8 mouse cellular contexts compared by ENCODE assay signal in the genomic region with DNA sequence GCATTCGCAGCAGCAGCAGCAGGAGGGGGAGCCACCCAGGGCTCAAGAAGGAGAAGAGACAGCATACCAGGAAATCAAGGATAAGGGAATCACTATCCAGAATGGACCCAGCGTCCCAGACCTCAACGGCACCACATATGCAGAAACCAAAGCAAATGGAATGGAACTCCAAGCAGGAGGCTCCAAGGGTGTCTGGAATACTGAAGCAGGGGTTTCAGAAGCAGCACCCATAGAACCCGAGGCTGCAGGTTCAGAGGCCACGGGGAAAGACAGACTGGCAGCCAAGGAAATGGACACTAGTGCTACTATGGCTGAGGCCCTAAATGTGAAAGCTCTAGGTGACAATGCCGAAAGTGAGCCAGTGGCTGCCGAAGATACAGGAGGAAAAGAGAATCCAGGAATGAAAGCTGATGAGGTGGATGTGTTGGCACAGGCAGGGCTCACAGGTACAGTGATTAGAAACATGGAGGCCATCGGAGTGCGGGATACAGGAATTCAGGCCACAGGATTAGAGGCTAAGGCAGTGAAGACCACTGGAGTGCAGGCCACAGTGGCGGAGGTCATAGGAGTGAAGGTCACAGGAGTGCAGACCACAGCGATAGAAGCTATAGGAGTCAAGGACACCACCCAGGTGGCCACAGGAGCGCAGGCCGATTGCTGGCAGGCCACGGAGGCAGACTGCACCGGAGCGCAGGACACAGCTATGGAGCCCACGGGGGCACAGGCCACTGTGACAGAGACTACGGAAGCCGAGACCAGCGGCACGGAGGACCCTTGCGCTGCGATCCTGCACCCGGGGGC. TPM values are rescaled to one million over a fixed set of nuclear protein-coding genes. Genes with fewer than 3 reads are reported as not detected.
A peak's percentile ranks its signal among the peaks of the same experiment; 100 is the strongest.
DNase-seq lines count a peak whose midpoint lies in the region; ATAC-seq and TF ChIP-seq lines count a peak whose summit lies in the region.

No protein-coding gene starts in this region.

- peak overlapping the region; percentile 91 to 98 for H3K27ac ChIP-seq in heart, embryonic 14.5 days (replicated peaks in 1 of 2; ENCODE audit: control insufficient read depth in 1 of 2, insufficient read depth in 1 of 2, low read depth in 2 of 2, low read length in 2 of 2)
- H3K27ac ChIP-seq in limb, embryonic 15.5 days = peak overlapping the region; percentile 95
- H3K27ac ChIP-seq in stomach, embryonic 14.5 days (ENCODE audit: low read length) = peak overlapping the region; percentile 97

- H3K27me3 ChIP-seq in heart, embryonic 14.5 days (ENCODE audit: control insufficient read depth, insufficient read depth, low read length) = no peaks in the 10 kb centered on the region
- peaks cover 10% of the 10 kb centered on the region for H3K27me3 ChIP-seq in E14TG2a.4 (ENCODE audit: insufficient read depth, low read length)
- H3K27me3 ChIP-seq in limb, embryonic 15.5 days = no peaks in the 10 kb centered on the region
- H3K27me3 ChIP-seq in stomach, embryonic 14.5 days (ENCODE audit: control insufficient read depth, insufficient read depth, low read length) = no peaks in the 10 kb centered on the region

- WGBS in heart, embryonic 14.5 days = 22% methylated on average over 23 of the region's 24 CpGs
- WGBS in limb, embryonic 15.5 days = 17% methylated on average over 24 of the region's 24 CpGs
- 15% methylated on average over 24 of the region's 24 CpGs for whole genome bisulfite sequencing in stomach, embryonic 14.5 days

- peaks cover 8 to 18% of the 10 kb centered on the region in 2 experiments for H3K4me1 ChIP-seq in heart, embryonic 14.5 days (ENCODE audit: control insufficient read depth in 2 of 2, insufficient read depth in 2 of 2, low read length in 2 of 2)
- H3K4me1 ChIP-seq in E14TG2a.4 (replicated peaks; ENCODE audit: low read depth, low read length) = peaks cover 43% of the 10 kb centered on the region
- H3K4me1 ChIP-seq in limb, embryonic 15.5 days = peaks cover 21% of the 10 kb centered on the region
- peaks cover 10% of the 10 kb centered on the region for H3K4me1 ChIP-seq in stomach, embryonic 14.5 days (ENCODE audit: control insufficient read depth, insufficient read depth, low read length)

- peak overlapping the region; percentile 73 to 81 for H3K4me3 ChIP-seq in heart, embryonic 14.5 days (ENCODE audit: control insufficient read depth in 1 of 2, insufficient read depth in 1 of 2, low read depth in 1 of 2, low read length in 2 of 2)
- H3K4me3 ChIP-seq in E14TG2a.4 (replicated peaks; ENCODE audit: low read length) = peak overlapping the region; percentile 89
- peak overlapping the region; percentile 69 for H3K4me3 ChIP-seq in limb, embryonic 15.5 days
- peak overlapping the region; percentile 73 for H3K4me3 ChIP-seq in stomach, embryonic 14.5 days (ENCODE audit: low read depth, low read length)

- ATAC-seq in heart, embryonic 14.5 days (ENCODE audit: insufficient number of reproducible peaks, insufficient read depth, low FRiP score, low read depth) = peak; percentile 53
- peak; percentile 19 for ATAC-seq in erythroblast, adult 5-6 weeks (replicated peaks; ENCODE audit: low FRiP score, poor library complexity, severe bottlenecking)
- peak; percentile 17 for ATAC-seq in limb, embryonic 15.5 days (ENCODE audit: insufficient number of reproducible peaks, low FRiP score, low TSS enrichment, low read depth)
- peak; percentile 28 for ATAC-seq in stomach, embryonic 14.5 days (ENCODE audit: insufficient number of reproducible peaks, insufficient read depth, low FRiP score, low read depth)

- no peaks in the 10 kb centered on the region for H3K9me3 ChIP-seq in heart, embryonic 14.5 days (ENCODE audit: control insufficient read depth, low read length)
- no peaks in the 10 kb centered on the region for H3K9me3 ChIP-seq in E14TG2a.4 (ENCODE audit: low read length)
- H3K9me3 ChIP-seq in limb, embryonic 15.5 days = no peaks in the 10 kb centered on the region
- H3K9me3 ChIP-seq in stomach, embryonic 14.5 days (ENCODE audit: control insufficient read depth, low read depth, low read length) = no peaks in the 10 kb centered on the region

- peak overlapping the region; percentile 87 for H3K4me2 ChIP-seq in heart, embryonic 14.5 days (ENCODE audit: low read length)
- H3K4me2 ChIP-seq in limb, embryonic 15.5 days = peak overlapping the region; percentile 78
- H3K4me2 ChIP-seq in stomach, embryonic 14.5 days (replicated peaks; ENCODE audit: low read depth, low read length) = peak overlapping the region; percentile 92

- no peaks in the 10 kb centered on the region for H3K36me3 ChIP-seq in heart, embryonic 14.5 days (ENCODE audit: control insufficient read depth, insufficient read depth, low read length)
- peaks cover 45% of the 10 kb centered on the region for H3K36me3 ChIP-seq in E14TG2a.4 (ENCODE audit: insufficient read depth, low read length)
- peaks cover 6% of the 10 kb centered on the region; the same call in 1 of the 2 replicates for H3K36me3 ChIP-seq in limb, embryonic 15.5 days
- no peaks in the 10 kb centered on the region for H3K36me3 ChIP-seq in stomach, embryonic 14.5 days (ENCODE audit: control insufficient read depth, insufficient read depth, low read length)

- H3K9ac ChIP-seq in heart, embryonic 14.5 days (ENCODE audit: low read length) = peak overlapping the region; percentile 98
- peak overlapping the region; percentile 93 for H3K9ac ChIP-seq in limb, embryonic 15.5 days
- peak overlapping the region; percentile 92 for H3K9ac ChIP-seq in stomach, embryonic 14.5 days (replicated peaks; ENCODE audit: low read depth, low read length)

- TF ChIP-seq CTCF in E14TG2a.4 (conservative IDR thresholded peaks at IDR 0.05; ENCODE audit: low read length) = no peak

- no peak for DNase-seq in heart, adult 9 months (ENCODE audit: low spot score in 2 of 2)
- no peak for DNase-seq in ovary, postnatal 14 days (ENCODE audit: low spot score)
- no peak for DNase-seq in layer of hippocampus, adult 9-11 months

RNA-seq across cellular contexts. Expression of a gene that starts 6.0 kb away (rescaled TPM):
- polyA plus RNA-seq in heart, embryonic 14.5 days (2014; fragmentation: Nextera tagmentation; extraction: Ambion mirVana) = 3.0 and 3.3 TPM in 2 replicates
- total RNA-seq in erythroblast, adult 5-6 weeks (2015; ENCODE audit: low replicate concordance) = 0.63 and 1.9 TPM in 2 replicates
- total RNA-seq in erythroblast, adult 5-6 weeks (2017; ENCODE audit: low replicate concordance) = 1.4 TPM in 1 of 2 replicates, not detected in the other
- polyA plus RNA-seq in limb, embryonic 15.5 days (2015; fragmentation: Nextera tagmentation; extraction: Ambion mirVana) = 4.2 and 4.6 TPM in 2 replicates
- polyA plus RNA-seq in stomach, embryonic 14.5 days (2014; fragmentation: Nextera tagmentation; extraction: Ambion mirVana) = 6.0 and 6.3 TPM in 2 replicates

RNA-seq across cellular contexts. Expression of a gene that starts 14.5 kb away (rescaled TPM):
- polyA plus RNA-seq in heart, embryonic 14.5 days (2014; fragmentation: Nextera tagmentation; extraction: Ambion mirVana) = 8.1 and 9.0 TPM in 2 replicates
- not detected in 2 replicates for total RNA-seq in erythroblast, adult 5-6 weeks (2015; ENCODE audit: low replicate concordance)
- 0.28 and 1.1 TPM in 2 replicates for total RNA-seq in erythroblast, adult 5-6 weeks (2017; ENCODE audit: low replicate concordance)
- polyA plus RNA-seq in limb, embryonic 15.5 days (2015; fragmentation: Nextera tagmentation; extraction: Ambion mirVana) = 8.8 and 11.9 TPM in 2 replicates
- polyA plus RNA-seq in stomach, embryonic 14.5 days (2014; fragmentation: Nextera tagmentation; extraction: Ambion mirVana) = 7.8 and 9.1 TPM in 2 replicates

RNA-seq across cellular contexts. Expression of a gene that starts 15.3 kb away (rescaled TPM):
- 22.5 and 23.9 TPM in 2 replicates for polyA plus RNA-seq in heart, embryonic 14.5 days (2014; fragmentation: Nextera tagmentation; extraction: Ambion mirVana)
- 0.63 and 0.96 TPM in 2 replicates for total RNA-seq in erythroblast, adult 5-6 weeks (2015; ENCODE audit: low replicate concordance)
- 0.56 and 3.7 TPM in 2 replicates for total RNA-seq in erythroblast, adult 5-6 weeks (2017; ENCODE audit: low replicate concordance)
- polyA plus RNA-seq in limb, embryonic 15.5 days (2015; fragmentation: Nextera tagmentation; extraction: Ambion mirVana) = 41.7 and 42.3 TPM in 2 replicates
- 33.4 and 43.4 TPM in 2 replicates for polyA plus RNA-seq in stomach, embryonic 14.5 days (2014; fragmentation: Nextera tagmentation; extraction: Ambion mirVana)

RNA-seq across cellular contexts. Expression of a gene that starts 36.8 kb away (rescaled TPM):
- 0.35 and 0.84 TPM in 2 replicates for polyA plus RNA-seq in heart, embryonic 14.5 days (2014; fragmentation: Nextera tagmentation; extraction: Ambion mirVana)
- 2.9 and 6.0 TPM in 2 replicates for total RNA-seq in erythroblast, adult 5-6 weeks (2015; ENCODE audit: low replicate concordance)
- total RNA-seq in erythroblast, adult 5-6 weeks (2017; ENCODE audit: low replicate concordance) = 2.0 and 8.8 TPM in 2 replicates
- polyA plus RNA-seq in limb, embryonic 15.5 days (2015; fragmentation: Nextera tagmentation; extraction: Ambion mirVana) = 0.81 and 1.0 TPM in 2 replicates
- 0.57 and 0.69 TPM in 2 replicates for polyA plus RNA-seq in stomach, embryonic 14.5 days (2014; fragmentation: Nextera tagmentation; extraction: Ambion mirVana)

RNA-seq across cellular contexts. Expression of a gene that starts 42.0 kb away (rescaled TPM):
- 30.7 and 35.3 TPM in 2 replicates for polyA plus RNA-seq in heart, embryonic 14.5 days (2014; fragmentation: Nextera tagmentation; extraction: Ambion mirVana)
- total RNA-seq in erythroblast, adult 5-6 weeks (2015; ENCODE audit: low replicate concordance) = 1.7 and 2.7 TPM in 2 replicates
- total RNA-seq in erythroblast, adult 5-6 weeks (2017; ENCODE audit: low replicate concordance) = not detected in 2 replicates
- 9.9 and 11.7 TPM in 2 replicates for polyA plus RNA-seq in limb, embryonic 15.5 days (2015; fragmentation: Nextera tagmentation; extraction: Ambion mirVana)
- 14.3 and 18.2 TPM in 2 replicates for polyA plus RNA-seq in stomach, embryonic 14.5 days (2014; fragmentation: Nextera tagmentation; extraction: Ambion mirVana)
